Mouse (Mus musculus) frontal cortex, postnatal 10 days (tissue): ENCODE data around the gene Gm45208.

Experiments used
- DNase-seq, 2 experiments: peaks; one replicate each; pipeline ENCODE4 v3.0.0; 2022; ENCODE audit warnings: low spot score in 2 of 2, mixed read lengths in 1 of 2

Gene Gm45208

GRCm38 (mm10) chrX:7772766-7773165 lies 50.7 kb downstream of the Gm45208 start:
- DNase-seq: no peak

GRCm38 (mm10) chrX:7775501-7776205 lies 53.6 kb downstream of the Gm45208 start:
- no peak for DNase-seq

- peak in 1 of 2 experiments; percentile 29 for DNase-seq
These were observed 54.5 kb downstream of the Gm45208 start for GRCm38 (mm10) chrX:7776329-7777082.

- DNase-seq: no peak
These were observed 56.6 kb downstream of the Gm45208 start for GRCm38 (mm10) chrX:7778450-7779244.

- DNase-seq: no peak
These were observed 57.2 kb downstream of the Gm45208 start for GRCm38 (mm10) chrX:7779294-7779693.
